Mouse (Mus musculus) left cerebral cortex, postnatal 10 days (tissue): Measurements from ENCODE around the gene Sned1. TPM values are rescaled to one million over a fixed set of nuclear protein-coding genes. Genes with fewer than 3 reads are reported as not detected.
"Not testable (repeated sequence)": the region's sequence is repeated elsewhere in the genome, so short reads cannot be mapped to it uniquely, and the experiment has no call there.

Source experiments
- DNase-seq, 2 experiments: peaks; one replicate each; pipeline ENCODE4 v3.0.0; 2021 to 2022; ENCODE audit warnings: low spot score in 2 of 2, mixed read lengths in 1 of 2; ENCODE audit errors: extremely low spot score in 1 of 2
- intact Hi-C: fragments of 180-260 bp; cut with DNase I; formaldehyde crosslinking; loops from one replicate; pipeline ENCODE4 v1.15.1; 2025
- total RNA-seq, 2 experiments: library from RNA; stranded (reverse); gene quantifications; 2 replicates each; pipeline ENCODE4 v1.2.3; 2021

Gene Sned1
- total RNA-seq, result 1 to 10 TPM; 6.5 to 7.2 TPM

DNA sequence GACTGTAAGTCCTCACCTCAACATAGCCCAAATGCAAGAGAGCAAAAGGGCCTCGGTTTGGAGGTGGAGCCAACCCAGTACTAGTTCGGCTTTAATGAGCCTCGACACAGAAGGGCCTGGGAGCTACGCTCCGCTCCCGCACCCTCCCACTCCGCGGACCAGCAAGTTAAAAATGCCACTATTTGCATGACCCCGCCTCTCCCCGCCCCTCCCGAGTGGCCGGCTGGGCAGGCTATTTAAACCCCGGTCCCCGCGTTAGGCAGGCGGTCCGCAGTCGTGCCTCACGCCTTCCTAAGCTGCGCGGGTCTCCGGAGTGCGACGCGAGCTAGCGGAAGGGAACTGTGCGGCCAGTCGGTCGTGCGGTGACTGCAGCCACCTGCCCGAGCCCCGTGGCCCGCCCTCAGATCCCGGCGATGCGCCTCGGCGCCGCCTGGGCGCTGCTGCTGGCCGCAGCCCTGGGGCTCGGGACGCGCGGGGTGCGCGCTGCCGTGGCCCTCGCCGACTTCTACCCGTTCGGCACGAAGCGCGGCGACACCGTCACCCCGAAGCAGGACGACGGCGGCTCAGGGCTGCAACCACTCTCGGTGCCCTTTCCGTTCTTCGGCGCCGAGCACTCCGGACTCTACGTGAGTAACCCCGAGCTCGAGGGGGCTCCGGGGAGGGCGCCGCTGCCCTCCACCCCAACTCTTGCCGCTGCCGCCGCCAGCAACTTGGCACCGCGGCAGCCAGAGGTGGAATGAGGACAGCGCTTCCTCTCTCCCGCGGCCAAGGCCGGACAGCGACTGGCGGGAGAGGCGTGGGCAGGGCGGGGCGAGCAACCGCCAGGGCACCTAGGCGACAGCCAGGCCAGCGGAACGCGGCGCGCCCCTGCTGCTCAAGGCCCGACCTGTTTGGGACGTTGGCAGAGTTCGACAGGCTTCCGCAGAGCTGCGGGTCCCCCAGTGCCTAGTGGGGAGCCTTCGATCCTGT, at the start of gene Sned1:
Gene Sned1 (plus strand): TSS at position 266 of the 969 bp plus-strand sequence.
- intact Hi-C loops, result no loop called here
- DNase-seq, result peak; percentile 71 to 92

GRCm38 (mm10) chr1:93190726-93191305, 44.8 kb upstream of the Sned1 start:
- DNase-seq, result no peak
- intact Hi-C loops, result no loop called here

DNA sequence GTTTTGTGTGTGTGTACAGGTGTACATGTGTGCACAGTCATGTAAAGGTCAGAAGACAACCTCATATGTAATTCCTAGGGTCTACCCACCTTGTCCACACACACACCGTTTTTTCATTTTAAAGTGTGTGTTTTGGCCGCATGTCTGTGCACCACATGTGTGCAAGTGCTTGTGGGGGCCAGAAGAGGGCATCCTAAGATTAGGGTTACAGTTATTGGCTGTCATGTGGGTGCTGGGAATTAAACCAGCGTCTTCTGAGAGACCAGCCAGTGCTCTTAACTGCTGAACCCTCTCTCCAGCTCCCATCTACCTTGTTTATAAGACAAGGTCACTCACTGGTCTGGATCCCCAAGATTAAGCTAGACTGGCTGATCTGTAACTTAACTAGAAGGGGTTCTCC, 40.7 kb upstream of the Sned1 start:
- no peak for DNase-seq
- intact Hi-C loops, result no loop called here

- intact Hi-C loops, DNase-seq: not testable (repeated sequence)
Observed at GRCm38 (mm10) chr1:93197454-93197853, 38.2 kb upstream of the Sned1 start.

- DNase-seq, result no peak
- intact Hi-C loops, result no loop called here
Observed at GRCm38 (mm10) chr1:93197916-93198315, 37.7 kb upstream of the Sned1 start.

GRCm38 (mm10) chr1:93206277-93206970, 29.2 kb upstream of the Sned1 start:
- intact Hi-C loops, result no loop called here
- DNase-seq, result no peak

- intact Hi-C loops, result no loop called here
- DNase-seq, result peak in 1 of 2 experiments; percentile 24
Observed at GRCm38 (mm10) chr1:93207536-93208064, 28.0 kb upstream of the Sned1 start.

DNA sequence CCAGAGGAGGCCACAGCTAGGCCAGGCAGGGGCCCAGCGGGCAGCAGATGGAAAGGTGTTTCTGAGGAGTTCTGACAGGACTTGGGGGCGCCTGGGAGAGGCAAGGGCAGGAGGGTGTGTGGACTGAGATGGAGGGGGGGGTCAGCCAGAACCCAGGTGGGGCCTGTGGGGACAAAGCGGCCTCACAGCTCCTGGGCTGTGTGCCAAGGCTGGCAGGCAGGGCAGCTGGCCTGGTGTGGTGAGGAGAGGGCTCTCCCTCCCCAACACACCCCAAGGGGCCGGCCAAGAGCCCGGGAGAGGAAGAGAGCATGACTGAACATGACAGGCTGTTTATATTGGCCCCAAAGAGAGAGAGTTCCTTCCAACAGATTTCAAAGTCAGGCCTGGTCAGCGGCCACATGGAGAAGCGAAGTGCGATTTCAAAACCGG, 25.4 kb upstream of the Sned1 start:
- peak; percentile 38 to 90 for DNase-seq
- intact Hi-C loops, result no loop called here

DNA sequence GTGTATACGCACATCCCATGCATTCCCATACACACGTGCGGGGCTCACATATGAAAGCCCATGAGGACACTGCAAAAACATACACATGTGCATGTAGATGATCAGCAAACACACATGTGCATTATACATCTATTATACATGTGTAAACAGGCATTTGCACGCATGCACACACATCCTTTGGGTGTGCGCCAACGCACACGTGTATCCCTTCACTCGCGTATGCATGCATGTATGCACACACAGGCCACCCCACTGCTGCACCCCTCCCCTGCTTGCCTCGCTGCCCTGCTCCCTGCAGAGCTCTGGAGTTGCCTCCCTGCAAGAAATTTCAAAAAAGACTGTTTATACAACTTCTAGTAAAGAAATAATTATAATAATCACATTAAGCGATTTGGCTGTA, 24.6 kb upstream of the Sned1 start:
- intact Hi-C loops, result no loop called here
- no peak for DNase-seq

DNA sequence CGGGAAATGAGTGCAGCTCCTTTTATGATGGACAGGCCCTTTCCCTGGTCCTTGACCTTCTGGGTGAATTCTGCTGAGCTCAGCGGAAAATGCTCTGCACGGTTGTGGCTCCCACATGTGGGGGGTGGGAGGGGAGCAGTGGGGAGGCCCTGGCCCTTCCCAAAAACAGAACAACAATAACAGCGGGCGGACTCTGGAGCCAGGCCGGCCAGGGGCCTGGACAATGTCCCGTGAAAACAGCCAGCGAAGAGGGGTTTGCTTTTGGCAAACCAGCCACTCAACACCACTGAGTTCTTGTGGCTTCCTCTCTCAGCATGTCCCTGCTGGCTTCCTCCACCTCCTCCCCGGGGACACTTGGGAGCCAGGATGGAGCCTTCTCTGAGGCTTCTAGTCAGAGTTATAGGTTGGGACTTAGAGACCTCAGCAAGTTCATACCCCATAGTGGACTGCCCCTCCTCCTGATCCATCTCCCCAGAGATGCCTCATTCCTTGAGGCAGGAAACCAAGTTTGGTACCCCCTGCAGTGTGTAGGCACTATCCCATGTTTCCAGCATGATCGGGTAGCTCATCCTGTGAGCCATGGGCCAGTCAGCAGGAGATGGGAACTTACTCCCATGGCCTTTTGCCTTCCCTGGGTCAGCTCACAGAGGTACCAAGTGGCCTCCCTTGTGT, 24.0 kb upstream of the Sned1 start:
- peak in 1 of 2 experiments; percentile 75 for DNase-seq
- intact Hi-C loops, result no loop called here

GRCm38 (mm10) chr1:93212441-93212840, 23.2 kb upstream of the Sned1 start:
- intact Hi-C loops, result no loop called here
- no peak for DNase-seq

DNA sequence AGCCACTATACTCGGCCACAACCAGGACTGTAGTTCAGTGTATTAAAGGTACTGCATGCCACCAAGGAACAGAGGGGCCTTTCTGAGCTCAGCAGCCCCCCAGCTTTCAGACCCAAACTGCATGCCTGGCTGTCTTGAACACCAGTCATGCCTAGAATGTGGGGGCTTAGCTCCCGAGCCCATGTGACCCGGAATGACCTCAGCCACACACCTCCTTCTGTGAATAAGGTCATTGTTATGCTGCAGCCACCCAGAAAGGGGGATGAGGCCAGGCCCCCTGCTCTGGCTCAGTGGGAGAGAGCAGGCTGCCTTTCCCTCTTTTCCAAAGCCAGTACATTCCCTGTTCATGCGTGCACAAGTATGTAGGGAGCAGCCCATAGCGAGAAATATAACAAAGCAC, 21.0 kb upstream of the Sned1 start:
- no peak for DNase-seq
- intact Hi-C loops, result no loop called here

DNA sequence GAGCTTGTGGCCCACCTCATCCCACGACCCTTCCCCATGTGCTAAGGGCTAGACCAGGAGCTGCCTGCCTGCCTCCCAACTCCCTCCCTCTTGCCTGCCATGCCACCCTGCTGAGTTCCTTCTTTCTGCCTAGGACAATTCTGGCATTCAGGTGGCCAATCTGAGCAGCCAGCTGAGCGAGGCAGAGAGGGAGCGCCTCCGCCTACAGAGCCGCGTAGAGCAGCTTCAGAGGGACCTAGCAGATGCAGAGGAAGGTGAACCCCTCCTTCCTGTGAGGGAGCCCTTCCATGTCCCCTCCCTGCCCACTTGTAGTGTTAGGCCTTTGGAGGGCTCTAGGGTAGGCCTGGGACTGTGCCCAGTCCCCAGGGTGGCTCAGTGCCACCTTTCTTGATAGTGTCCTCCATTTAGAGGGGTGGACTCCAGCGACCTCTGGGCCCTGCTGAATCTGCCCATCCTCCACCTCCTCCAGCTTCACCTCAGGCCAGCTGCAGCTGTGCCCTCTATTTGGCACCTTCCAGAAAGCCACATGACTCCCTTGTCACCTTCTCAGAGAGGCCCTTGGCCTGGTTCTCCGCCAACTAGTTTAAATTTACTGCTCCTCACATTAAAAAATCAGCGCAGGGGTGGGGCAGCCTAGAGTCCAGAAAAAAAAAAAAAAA, 18.7 kb upstream of the Sned1 start:
- intact Hi-C loops, result no loop called here
- no peak for DNase-seq

DNA sequence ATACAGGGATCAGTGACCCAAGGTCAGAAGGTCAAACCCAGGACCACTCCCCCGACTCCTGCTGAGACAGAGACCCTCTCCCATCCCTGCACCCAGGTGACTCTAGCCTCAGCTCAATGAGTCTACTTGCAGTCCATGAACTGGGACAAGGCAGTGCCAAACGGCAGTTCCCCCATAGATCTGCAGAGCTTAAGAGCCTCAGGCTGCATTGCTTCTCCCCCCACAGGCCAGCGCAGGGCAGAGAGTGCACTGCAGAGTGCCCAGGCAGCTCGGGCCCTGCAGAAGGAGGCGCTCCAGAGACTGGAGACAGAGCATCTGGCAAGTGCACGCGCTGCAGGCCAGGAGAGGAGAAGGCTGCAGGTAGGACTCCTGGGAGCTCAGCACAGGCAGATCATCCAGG, 18.1 kb upstream of the Sned1 start:
- intact Hi-C loops, result no loop called here
- DNase-seq, result no peak

- no peak for DNase-seq
- intact Hi-C loops, result no loop called here
Observed at GRCm38 (mm10) chr1:93220776-93221175, 14.9 kb upstream of the Sned1 start.

- intact Hi-C loops, result no loop called here
- peak in 1 of 2 experiments; percentile 53 for DNase-seq
Observed at GRCm38 (mm10) chr1:93223972-93224371, 11.7 kb upstream of the Sned1 start.

DNA sequence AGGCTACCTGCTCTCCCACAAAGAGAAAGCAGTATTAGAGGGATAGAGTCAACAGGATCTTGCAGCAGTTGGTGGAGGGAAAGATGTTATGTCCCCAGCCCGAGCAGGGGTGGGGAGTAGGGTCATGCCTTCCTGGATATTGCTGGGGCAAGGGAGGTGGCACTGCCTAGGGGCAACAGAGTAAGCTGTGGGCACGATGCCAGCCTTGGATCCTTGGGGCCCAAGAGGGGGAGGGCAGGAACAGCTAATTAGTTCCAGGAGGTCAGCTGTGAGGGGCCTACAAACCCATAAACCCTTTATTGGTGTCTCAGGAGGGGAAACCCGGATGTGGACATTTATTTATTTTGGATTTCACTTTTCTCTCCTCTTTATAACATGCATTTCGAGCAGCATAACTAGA, 10.4 kb upstream of the Sned1 start:
- intact Hi-C loops, result no loop called here

GRCm38 (mm10) chr1:93225731-93226520, 9.7 kb upstream of the Sned1 start:
- no peak for DNase-seq
- intact Hi-C loops, result no loop called here

More for the DNA sequence above, 10.4 kb upstream of the Sned1 start:
- DNase-seq, result no peak
